Mouse (Mus musculus): Measurements from ENCODE around the gene Xaf1. TPM values are rescaled to one million over a fixed set of nuclear protein-coding genes. Genes with fewer than 3 reads are reported as not detected.

The Xaf1 gene
- polyA plus RNA-seq, 1 experiment, result 35.2 TPM

DNA sequence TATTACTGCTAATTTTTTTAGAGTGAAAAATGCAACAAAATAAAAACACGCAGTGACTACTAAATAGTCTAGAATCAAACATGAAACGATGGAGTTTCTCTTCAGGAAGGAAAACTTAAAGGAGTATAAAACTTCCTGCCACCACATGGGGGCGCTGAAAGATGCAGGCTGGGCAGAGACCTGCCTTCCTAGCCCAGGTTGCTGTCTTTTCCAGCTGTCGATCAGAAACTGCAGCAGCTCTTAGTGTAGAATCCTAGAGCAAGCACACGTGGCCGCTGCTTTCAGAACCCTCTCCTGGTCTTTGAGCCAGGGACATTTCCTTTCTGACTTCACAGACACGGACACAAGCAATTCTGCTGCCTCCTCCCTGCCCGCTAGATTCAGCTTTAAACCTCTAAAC, 42.5 kb downstream of the Xaf1 start:
- Histone ChIP-seq H3K4me1 (ENCODE audit: control insufficient read depth, insufficient read depth, low read length) (no peaks in the 10 kb centered on the region), H3K4me3 (replicated peaks; ENCODE audit: control insufficient read depth, low read depth, low read length) (no peak overlapping the region), H3K27ac (ENCODE audit: control insufficient read depth, insufficient read depth, low read depth, low read length, poor library complexity) (no peak overlapping the region)
- WGBS, result 35% methylated on average over 8 of the region's 8 CpGs
- peak; percentile 67 for TF ChIP-seq CTCF (IDR thresholded peaks at IDR 0.05; ENCODE audit: control insufficient read depth, insufficient read depth, low read length)
- no peak for TF ChIP-seq POLR2A (IDR thresholded peaks at IDR 0.05; ENCODE audit: borderline replicate concordance, control insufficient read depth, low read depth, low read length)

DNA sequence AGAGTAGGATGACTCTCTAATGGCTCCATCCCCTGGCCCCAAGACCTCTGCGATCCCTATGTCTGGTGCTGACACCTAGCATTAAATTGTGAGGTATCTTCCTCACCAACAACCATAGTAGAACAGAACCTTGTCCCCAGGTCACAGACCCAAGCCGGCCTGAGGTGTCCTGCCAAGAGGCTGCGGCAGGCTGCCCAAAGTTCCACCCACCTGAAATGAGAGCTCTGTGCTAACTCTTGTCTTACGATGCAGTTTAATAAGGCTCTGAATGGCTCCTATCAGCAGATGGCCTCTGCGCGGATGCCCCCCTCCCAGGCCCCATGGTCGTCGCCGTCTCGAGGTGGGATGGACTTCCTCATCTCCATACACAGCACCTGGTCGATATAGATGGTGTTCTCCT, 43.1 kb downstream of the Xaf1 start:
- Histone ChIP-seq H3K4me1 (ENCODE audit: control insufficient read depth, insufficient read depth, low read length) (no peaks in the 10 kb centered on the region), H3K4me3 (replicated peaks; ENCODE audit: control insufficient read depth, low read depth, low read length) (no peak overlapping the region), H3K27ac (ENCODE audit: control insufficient read depth, insufficient read depth, low read depth, low read length, poor library complexity) (no peak overlapping the region)
- WGBS, result 77% methylated on average over 11 of the region's 11 CpGs
- TF ChIP-seq CTCF (IDR thresholded peaks at IDR 0.05; ENCODE audit: control insufficient read depth, insufficient read depth, low read length) (no peak), POLR2A (IDR thresholded peaks at IDR 0.05; ENCODE audit: borderline replicate concordance, control insufficient read depth, low read depth, low read length) (no peak)

DNA sequence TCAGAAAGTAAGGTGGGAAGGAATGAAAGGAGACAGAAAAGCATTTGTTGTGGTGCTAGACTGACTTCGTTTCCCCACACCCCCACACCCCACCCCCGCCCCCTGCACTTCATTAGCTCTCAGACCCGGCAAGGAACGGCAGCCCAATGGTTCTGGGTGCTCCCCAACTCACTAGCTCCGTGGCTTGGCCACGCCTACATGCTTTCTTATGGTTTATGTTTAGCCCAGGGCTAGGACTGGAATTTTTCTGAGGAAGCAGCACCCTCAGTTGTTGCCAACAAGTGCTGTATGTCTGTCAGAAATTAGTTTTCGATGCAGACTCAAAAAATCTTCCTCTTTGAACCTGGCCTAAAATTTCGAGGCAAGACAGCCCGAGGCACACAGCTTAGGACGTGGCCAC, 47.1 kb downstream of the Xaf1 start:
- H3K4me1 ChIP-seq (ENCODE audit: control insufficient read depth, insufficient read depth, low read length), result no peaks in the 10 kb centered on the region
- no peak overlapping the region for H3K4me3 ChIP-seq (replicated peaks; ENCODE audit: control insufficient read depth, low read depth, low read length)
- H3K27ac ChIP-seq (ENCODE audit: control insufficient read depth, insufficient read depth, low read depth, low read length, poor library complexity), result no peak overlapping the region
- TF ChIP-seq CTCF (IDR thresholded peaks at IDR 0.05; ENCODE audit: control insufficient read depth, insufficient read depth, low read length) (no peak), POLR2A (IDR thresholded peaks at IDR 0.05; ENCODE audit: borderline replicate concordance, control insufficient read depth, low read depth, low read length) (no peak)
- 50% methylated on average over 10 of the region's 10 CpGs for WGBS

DNA sequence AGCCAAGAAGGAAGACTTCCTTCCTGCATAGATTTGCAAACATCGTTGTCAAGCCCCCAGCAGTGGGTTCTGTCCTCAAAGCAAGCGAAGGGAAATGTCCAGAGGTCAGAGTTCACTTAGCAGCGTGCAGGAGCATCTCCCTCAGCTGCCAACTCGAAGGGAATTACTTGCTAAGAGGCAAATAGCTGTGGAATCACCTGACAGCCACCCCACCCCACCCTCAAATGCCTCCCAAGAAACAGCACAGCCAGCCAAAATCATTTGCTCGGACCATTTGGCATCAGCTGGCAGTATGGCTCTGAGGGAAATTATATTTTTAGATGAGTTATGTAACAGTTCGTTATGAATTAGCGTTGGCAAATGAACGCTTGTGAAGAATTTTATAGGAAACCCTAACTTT, 47.6 kb downstream of the Xaf1 start:
- Histone ChIP-seq H3K4me1 (ENCODE audit: control insufficient read depth, insufficient read depth, low read length) (no peaks in the 10 kb centered on the region), H3K27ac (ENCODE audit: control insufficient read depth, insufficient read depth, low read depth, low read length, poor library complexity) (no peak overlapping the region), H3K4me3 (replicated peaks; ENCODE audit: control insufficient read depth, low read depth, low read length) (no peak overlapping the region)
- WGBS, result 41% methylated on average over 8 of the region's 8 CpGs
- TF ChIP-seq CTCF (IDR thresholded peaks at IDR 0.05; ENCODE audit: control insufficient read depth, insufficient read depth, low read length), result no peak
- TF ChIP-seq POLR2A (IDR thresholded peaks at IDR 0.05; ENCODE audit: borderline replicate concordance, control insufficient read depth, low read depth, low read length), result no peak

GRCm38 (mm10) chr11:72349652-72350051, 48.2 kb downstream of the Xaf1 start:
- TF ChIP-seq POLR2A (IDR thresholded peaks at IDR 0.05; ENCODE audit: borderline replicate concordance, control insufficient read depth, low read depth, low read length), result no peak
- 53% methylated on average over 4 of the region's 4 CpGs for WGBS
- Histone ChIP-seq H3K27ac (ENCODE audit: control insufficient read depth, insufficient read depth, low read depth, low read length, poor library complexity) (no peak overlapping the region), H3K4me1 (ENCODE audit: control insufficient read depth, insufficient read depth, low read length) (no peaks in the 10 kb centered on the region), H3K4me3 (replicated peaks; ENCODE audit: control insufficient read depth, low read depth, low read length) (no peak overlapping the region)

DNA sequence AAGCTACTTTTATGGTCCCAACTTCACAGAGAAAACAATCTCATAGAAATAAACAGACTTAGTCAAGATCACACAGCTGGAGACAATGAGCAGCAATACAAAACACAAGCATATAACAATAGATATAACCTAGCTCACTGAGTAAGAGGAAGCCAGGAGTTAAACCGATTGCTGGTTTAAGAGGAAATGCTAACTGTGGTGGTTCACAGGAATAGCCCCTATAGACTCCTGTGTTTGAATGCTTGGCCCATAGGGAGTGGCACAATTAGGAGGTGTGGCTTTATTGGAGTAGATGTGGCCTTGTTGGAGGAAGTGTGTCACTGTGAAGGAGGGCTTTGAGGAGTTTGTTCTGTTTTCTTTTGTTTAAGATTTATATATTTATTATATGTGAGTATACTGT, 50.8 kb downstream of the Xaf1 start:
- no peak overlapping the region for H3K4me3 ChIP-seq (replicated peaks; ENCODE audit: control insufficient read depth, low read depth, low read length)
- H3K4me1 ChIP-seq (ENCODE audit: control insufficient read depth, insufficient read depth, low read length), result no peaks in the 10 kb centered on the region
- WGBS, result 6% methylated on average over 1 of the region's 1 CpGs
- TF ChIP-seq CTCF (IDR thresholded peaks at IDR 0.05; ENCODE audit: control insufficient read depth, insufficient read depth, low read length), result no peak
- no peak for TF ChIP-seq POLR2A (IDR thresholded peaks at IDR 0.05; ENCODE audit: borderline replicate concordance, control insufficient read depth, low read depth, low read length)
- no peak overlapping the region for H3K27ac ChIP-seq (ENCODE audit: control insufficient read depth, insufficient read depth, low read depth, low read length, poor library complexity)

DNA sequence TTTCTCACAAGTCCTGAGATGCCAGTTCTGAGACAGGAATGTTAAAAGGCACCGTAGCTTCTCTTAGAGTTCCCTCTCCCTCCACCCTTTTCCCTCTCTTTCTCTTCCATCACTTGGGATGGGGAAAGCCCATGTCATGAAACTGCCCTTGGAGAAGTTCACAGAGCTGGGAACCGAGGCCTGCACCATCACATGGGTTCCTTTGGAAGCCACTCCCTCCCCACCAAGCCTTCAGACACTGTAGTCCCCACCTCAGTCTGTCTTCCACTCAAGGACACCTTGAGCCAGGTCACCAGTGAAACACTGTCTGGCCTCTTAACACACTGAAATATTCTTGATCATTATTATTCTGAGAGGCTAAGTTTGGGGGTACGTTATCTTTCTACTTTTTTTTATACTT, 51.8 kb downstream of the Xaf1 start:
- WGBS, result 75% methylated on average over 3 of the region's 3 CpGs
- Histone ChIP-seq H3K4me3 (replicated peaks; ENCODE audit: control insufficient read depth, low read depth, low read length) (no peak overlapping the region), H3K27ac (ENCODE audit: control insufficient read depth, insufficient read depth, low read depth, low read length, poor library complexity) (no peak overlapping the region), H3K4me1 (ENCODE audit: control insufficient read depth, insufficient read depth, low read length) (no peaks in the 10 kb centered on the region)
- no peak for TF ChIP-seq CTCF (IDR thresholded peaks at IDR 0.05; ENCODE audit: control insufficient read depth, insufficient read depth, low read length)
- TF ChIP-seq POLR2A (IDR thresholded peaks at IDR 0.05; ENCODE audit: borderline replicate concordance, control insufficient read depth, low read depth, low read length), result no peak

DNA sequence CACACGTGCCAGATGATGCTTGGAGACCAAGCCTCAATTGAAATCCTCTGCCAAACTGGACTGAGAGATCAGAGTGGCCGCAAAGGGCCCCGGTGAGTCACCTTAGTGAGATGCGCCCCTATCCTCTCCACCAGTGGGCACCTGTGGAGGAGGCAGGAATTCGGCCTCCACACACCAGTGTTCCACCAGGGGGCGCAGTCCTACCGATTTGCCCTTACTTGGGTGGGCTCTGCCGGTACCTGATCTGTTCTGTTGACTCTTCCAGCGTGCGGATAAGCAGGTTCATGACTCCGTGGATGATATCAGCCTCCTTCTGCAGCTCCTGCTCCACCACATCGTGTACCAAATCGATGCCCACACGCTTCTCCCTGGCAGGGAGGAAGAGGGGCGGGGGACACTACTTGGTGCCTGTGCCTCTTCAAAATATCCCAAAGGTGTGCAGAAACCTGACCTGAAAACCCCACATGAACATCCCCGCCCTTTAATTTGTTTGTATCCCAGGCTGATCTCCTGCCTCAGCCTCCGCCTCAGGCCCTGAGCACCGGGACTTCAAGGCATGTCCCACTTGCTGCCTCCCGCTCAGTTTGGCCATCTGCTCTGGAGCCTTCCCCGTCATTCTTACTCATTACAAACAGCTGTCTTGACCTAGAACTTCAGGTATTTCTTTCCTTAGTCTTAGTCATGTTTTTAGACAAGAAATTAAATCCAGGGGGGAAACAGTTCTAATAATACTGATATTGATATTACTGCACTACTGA, 53.7 kb downstream of the Xaf1 start:
- WGBS, result 28% methylated on average over 20 of the region's 20 CpGs
- TF ChIP-seq CTCF (IDR thresholded peaks at IDR 0.05; ENCODE audit: control insufficient read depth, insufficient read depth, low read length) (peak; percentile 89), POLR2A (IDR thresholded peaks at IDR 0.05; ENCODE audit: borderline replicate concordance, control insufficient read depth, low read depth, low read length) (no peak)

More for the DNA sequence above, 53.7 kb downstream of the Xaf1 start:
- Histone ChIP-seq H3K4me3 (replicated peaks; ENCODE audit: control insufficient read depth, low read depth, low read length) (no peak overlapping the region), H3K27ac (ENCODE audit: control insufficient read depth, insufficient read depth, low read depth, low read length, poor library complexity) (no peak overlapping the region), H3K4me1 (ENCODE audit: control insufficient read depth, insufficient read depth, low read length) (no peaks in the 10 kb centered on the region)

All from bone marrow, adult 2 months (tissue).